Mouse (Mus musculus): Measurements from ENCODE around the gene Ano1. TPM values are rescaled to one million over a fixed set of nuclear protein-coding genes. Genes with fewer than 3 reads are reported as not detected.

Ano1 gene
- 21.7 and 28.7 TPM in 2 replicates for polyA plus RNA-seq (2016; fragmentation: Nextera tagmentation; extraction: Ambion mirVana)

DNA sequence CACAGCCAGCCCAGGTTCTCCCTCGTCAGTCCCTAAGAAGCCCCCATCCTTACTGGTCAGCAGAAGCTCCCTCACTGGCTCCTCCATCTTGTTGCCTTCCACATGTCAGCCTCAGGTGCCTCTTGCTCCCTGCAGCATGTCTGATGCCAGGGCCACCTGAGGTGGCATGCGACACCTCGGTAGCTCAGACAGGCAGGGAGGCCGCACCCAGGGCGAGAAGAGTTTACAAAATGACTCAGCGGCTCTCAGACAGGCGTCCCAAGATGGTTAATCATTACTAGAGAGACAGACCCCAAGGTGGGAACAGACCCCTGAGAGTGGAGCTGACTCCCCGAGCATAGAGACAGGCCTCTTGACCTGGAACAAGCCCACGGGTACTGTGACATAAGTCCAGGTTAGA lies at the start of gene Ano1:
Ano1 (minus strand) TSS at position 142 of the 400 bp plus-strand sequence.
- Histone ChIP-seq H3K9ac (replicated peaks) (no peak within 1 kb of the TSS), H3K27ac (replicated peaks) (no peak within 1 kb of the TSS), H3K36me3 (no peaks in the 10 kb centered on the region), H3K4me3 (no peak within 1 kb of the TSS), H3K9me3 (no peaks in the 10 kb centered on the region), H3K4me2 (replicated peaks) (no peak within 1 kb of the TSS), H3K4me1 (no peaks in the 10 kb centered on the region), H3K27me3 (peaks cover 4% of the 10 kb centered on the region; the same call in 1 of the 2 replicates)
- 91% methylated on average over 9 of the region's 9 CpGs for WGBS
- ATAC-seq (ENCODE audit: low FRiP score, low read depth), result no peak

GRCm38 (mm10) chr7:144798471-144798870 lies 46.7 kb upstream of the Ano1 start:
- no peak overlapping the region for H3K4me3 ChIP-seq
- peaks cover 21% of the 10 kb centered on the region for H3K27me3 ChIP-seq
- H3K4me1 ChIP-seq, result peaks cover 17% of the 10 kb centered on the region; the same call in 1 of the 2 replicates
- H3K36me3 ChIP-seq, result no peaks in the 10 kb centered on the region
- ATAC-seq (ENCODE audit: low FRiP score, low read depth), result no peak
- no peaks in the 10 kb centered on the region for H3K9me3 ChIP-seq
- H3K4me2 ChIP-seq (replicated peaks), result no peak overlapping the region
- no peak overlapping the region for H3K27ac ChIP-seq (replicated peaks)
- 33% methylated on average over 1 of the region's 1 CpGs for WGBS
- no peak overlapping the region for H3K9ac ChIP-seq (replicated peaks)

DNA sequence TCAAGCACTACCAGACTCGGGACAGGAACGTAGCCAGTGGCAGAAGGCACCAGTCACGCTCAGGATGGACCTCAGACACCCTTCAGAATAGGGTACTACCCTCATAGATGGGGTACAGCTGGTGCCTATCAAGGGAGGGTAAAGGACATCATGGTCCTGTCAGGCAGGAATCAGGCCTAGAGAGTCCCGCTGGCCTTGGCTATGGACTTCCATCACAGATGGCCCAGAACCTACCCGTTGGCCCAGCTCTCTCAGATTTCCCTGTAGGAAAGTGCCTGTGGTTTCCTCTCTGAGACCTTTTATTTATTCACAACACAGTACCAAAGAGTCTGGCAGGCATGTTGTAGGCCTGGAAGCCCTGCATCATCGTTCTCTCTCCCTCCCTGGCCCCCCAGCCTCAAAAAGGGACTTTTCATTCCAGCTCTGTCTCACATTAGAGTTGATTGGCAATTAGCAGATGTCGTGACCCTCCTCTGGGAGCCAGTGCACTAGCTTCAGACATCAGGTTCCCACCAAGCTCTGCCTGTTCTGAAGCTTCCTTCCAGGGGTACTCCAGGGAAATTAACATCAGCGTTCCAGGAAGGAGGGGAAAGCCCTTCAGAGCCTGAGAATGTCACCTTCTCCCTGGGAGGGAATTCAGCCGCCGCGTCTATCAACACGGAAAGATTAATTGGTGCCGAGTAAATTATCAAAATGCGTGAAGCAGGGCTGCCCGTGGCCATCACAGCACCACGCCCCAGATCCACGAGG lies 45.4 kb upstream of the Ano1 start:
- Histone ChIP-seq H3K9ac (replicated peaks) (no peak overlapping the region), H3K27ac (replicated peaks) (no peak overlapping the region), H3K27me3 (peaks cover 21% of the 10 kb centered on the region), H3K4me3 (no peak overlapping the region), H3K4me1 (peaks cover 17% of the 10 kb centered on the region; the same call in 1 of the 2 replicates), H3K36me3 (no peaks in the 10 kb centered on the region), H3K4me2 (replicated peaks) (no peak overlapping the region), H3K9me3 (no peaks in the 10 kb centered on the region)
- 69% methylated on average over 17 of the region's 17 CpGs for WGBS
- no peak for ATAC-seq (ENCODE audit: low FRiP score, low read depth)

DNA sequence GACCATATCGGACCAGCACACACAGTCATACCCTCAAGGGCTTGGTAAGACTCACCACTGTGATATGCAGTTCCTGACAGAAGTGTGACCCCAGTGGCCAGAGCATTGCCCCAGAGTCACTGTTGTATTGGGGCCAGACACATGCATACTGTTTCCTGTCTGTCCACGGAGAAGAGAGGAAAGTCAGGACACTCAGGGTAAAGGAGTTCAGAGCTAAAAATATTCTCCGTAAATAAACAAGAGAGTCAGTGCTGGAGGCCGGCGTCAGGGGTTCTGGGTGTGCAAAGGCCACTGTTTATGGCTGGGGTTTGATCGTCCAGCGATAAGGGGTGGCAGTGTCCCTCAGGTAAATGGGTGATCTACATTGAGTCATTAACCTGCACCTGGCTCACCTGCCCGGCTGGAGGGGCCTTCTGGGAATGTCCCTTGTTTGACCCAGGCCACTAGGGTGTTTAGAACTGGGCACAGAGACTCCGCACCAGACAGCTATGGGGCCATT lies 44.3 kb upstream of the Ano1 start:
- Histone ChIP-seq H3K4me3 (no peak overlapping the region), H3K36me3 (no peaks in the 10 kb centered on the region), H3K27ac (replicated peaks) (no peak overlapping the region), H3K27me3 (peaks cover 17% of the 10 kb centered on the region), H3K4me1 (peaks cover 17% of the 10 kb centered on the region; the same call in 1 of the 2 replicates), H3K9ac (replicated peaks) (no peak overlapping the region), H3K9me3 (no peaks in the 10 kb centered on the region), H3K4me2 (replicated peaks) (no peak overlapping the region)
- ATAC-seq (ENCODE audit: low FRiP score, low read depth), result no peak
- WGBS, result 83% methylated on average over 9 of the region's 9 CpGs

GRCm38 (mm10) chr7:144793296-144793695 lies 41.5 kb upstream of the Ano1 start:
- Histone ChIP-seq H3K9me3 (no peaks in the 10 kb centered on the region), H3K27ac (replicated peaks) (no peak overlapping the region), H3K4me3 (no peak overlapping the region), H3K9ac (replicated peaks) (no peak overlapping the region), H3K27me3 (peaks cover 17% of the 10 kb centered on the region; the same call in 1 of the 2 replicates), H3K36me3 (no peaks in the 10 kb centered on the region), H3K4me2 (replicated peaks) (no peak overlapping the region), H3K4me1 (peaks cover 10% of the 10 kb centered on the region; the same call in 1 of the 2 replicates)
- 87% methylated on average over 10 of the region's 10 CpGs for WGBS
- ATAC-seq (ENCODE audit: low FRiP score, low read depth), result no peak

DNA sequence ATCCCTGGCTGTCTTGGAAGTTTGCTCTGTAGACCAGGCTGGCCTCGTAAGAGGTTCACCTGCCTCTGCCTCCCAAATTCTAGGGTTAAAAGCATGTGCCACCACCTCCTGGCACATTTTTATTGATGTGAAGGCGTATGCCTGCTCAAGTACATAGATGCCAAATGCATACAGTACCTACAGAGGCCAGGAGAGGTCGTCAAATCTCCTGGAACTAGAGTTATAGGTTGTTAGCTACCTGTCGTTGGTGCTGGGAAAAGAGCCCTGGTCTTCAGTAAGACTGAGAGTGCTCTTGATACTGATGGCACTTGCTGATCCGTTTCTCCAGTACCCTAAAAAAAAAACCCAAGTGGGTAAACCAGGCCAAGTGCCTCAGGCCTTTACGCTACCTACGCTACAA lies 39.7 kb upstream of the Ano1 start:
- peaks cover 18% of the 10 kb centered on the region; the same call in 1 of the 2 replicates for H3K27me3 ChIP-seq
- H3K4me2 ChIP-seq (replicated peaks), result no peak overlapping the region
- no peak overlapping the region for H3K27ac ChIP-seq (replicated peaks)
- H3K9ac ChIP-seq (replicated peaks), result no peak overlapping the region
- H3K4me1 ChIP-seq, result no peaks in the 10 kb centered on the region
- 89% methylated on average over 7 of the region's 7 CpGs for WGBS
- no peaks in the 10 kb centered on the region for H3K36me3 ChIP-seq
- H3K4me3 ChIP-seq, result no peak overlapping the region
- ATAC-seq (ENCODE audit: low FRiP score, low read depth), result no peak
- H3K9me3 ChIP-seq, result no peaks in the 10 kb centered on the region

DNA sequence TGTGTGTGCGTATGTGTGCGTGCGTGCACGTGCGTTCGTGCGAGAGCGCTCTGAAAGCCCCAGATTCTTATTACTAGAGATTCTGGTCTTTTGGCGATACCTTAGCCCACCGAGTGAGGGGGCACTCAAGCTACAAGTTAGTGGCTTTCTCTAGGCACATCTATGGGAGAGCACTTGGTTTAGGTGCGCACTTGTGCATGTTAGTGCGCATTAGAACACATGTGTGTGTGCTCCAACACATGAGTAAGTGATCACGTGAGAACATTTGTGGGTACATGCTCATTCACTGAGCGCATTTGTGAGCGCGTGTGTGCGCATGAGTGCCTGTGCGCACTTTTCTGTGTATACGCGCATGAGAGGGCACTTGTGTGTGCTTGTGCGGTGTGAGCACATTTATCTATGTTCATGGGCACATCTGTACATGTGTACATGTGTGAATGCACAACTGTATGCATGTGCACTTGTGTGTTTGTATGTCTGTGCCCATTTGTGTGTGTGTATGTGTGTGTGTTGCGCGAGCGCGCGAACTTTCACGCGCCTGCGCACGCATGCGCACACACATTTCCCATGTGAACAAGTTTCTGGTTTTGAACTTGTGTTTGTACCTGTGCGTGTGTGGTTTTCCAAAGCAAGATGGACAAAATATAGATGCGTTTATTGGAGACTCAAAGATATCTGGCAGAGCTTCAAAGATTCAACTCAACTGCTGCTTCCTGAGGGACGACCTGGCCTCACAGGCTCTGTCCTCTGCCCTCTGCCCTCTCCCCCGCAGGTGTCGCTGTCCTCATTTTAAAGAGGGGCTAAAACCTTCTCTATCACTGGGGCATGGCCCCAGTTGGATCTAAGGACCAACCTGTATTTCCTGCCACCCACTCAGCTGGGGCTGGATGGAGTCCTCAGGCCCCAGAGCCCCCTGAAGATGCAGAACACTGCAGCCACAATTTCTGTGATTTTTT lies 38.1 kb upstream of the Ano1 start:
- no peak overlapping the region for H3K9ac ChIP-seq (replicated peaks)
- H3K9me3 ChIP-seq, result no peaks in the 10 kb centered on the region
- 48% methylated on average over 36 of the region's 36 CpGs for WGBS
- H3K4me2 ChIP-seq (replicated peaks), result peak overlapping the region; percentile 51
- no peaks in the 10 kb centered on the region for H3K36me3 ChIP-seq
- no peak; the same call in 1 of the 2 replicates for ATAC-seq (ENCODE audit: low FRiP score, low read depth)
- no peaks in the 10 kb centered on the region for H3K4me1 ChIP-seq
- no peak overlapping the region for H3K27ac ChIP-seq (replicated peaks)
- H3K27me3 ChIP-seq, result peaks cover 21% of the 10 kb centered on the region; the same call in 1 of the 2 replicates
- H3K4me3 ChIP-seq, result peak overlapping the region; percentile 28

GRCm38 (mm10) chr7:144788631-144789030 lies 36.9 kb upstream of the Ano1 start:
- H3K4me1 ChIP-seq, result no peaks in the 10 kb centered on the region
- peaks cover 17% of the 10 kb centered on the region; the same call in 1 of the 2 replicates for H3K27me3 ChIP-seq
- no peak for ATAC-seq (ENCODE audit: low FRiP score, low read depth)
- H3K9me3 ChIP-seq, result no peaks in the 10 kb centered on the region
- H3K27ac ChIP-seq (replicated peaks), result no peak overlapping the region
- WGBS, result 78% methylated on average over 4 of the region's 4 CpGs
- H3K4me2 ChIP-seq (replicated peaks), result no peak overlapping the region
- H3K4me3 ChIP-seq, result no peak overlapping the region
- H3K9ac ChIP-seq (replicated peaks), result no peak overlapping the region
- no peaks in the 10 kb centered on the region for H3K36me3 ChIP-seq

DNA sequence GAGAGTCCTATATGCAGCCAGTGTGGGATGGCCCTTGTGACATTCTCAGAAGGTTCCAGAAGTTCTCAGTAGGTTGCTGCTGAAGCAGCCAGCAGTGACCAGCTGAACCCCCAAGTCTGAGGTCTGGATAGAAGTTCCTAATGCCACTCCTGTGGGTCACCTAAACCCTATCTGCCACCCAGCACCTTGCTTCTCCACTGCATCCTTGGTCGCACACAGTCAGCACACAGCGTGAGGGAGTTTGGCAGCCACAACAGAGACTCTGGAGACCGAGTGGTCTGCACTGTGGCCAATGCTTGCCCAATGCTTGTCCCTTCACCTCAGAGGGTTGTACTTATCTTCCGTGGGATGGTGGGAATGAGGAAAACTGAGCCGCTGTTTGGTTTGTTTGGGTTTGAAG lies 35.7 kb upstream of the Ano1 start:
- Histone ChIP-seq H3K36me3 (no peaks in the 10 kb centered on the region), H3K9me3 (no peaks in the 10 kb centered on the region), H3K4me1 (no peaks in the 10 kb centered on the region), H3K9ac (replicated peaks) (no peak overlapping the region), H3K4me2 (replicated peaks) (no peak overlapping the region), H3K27ac (replicated peaks) (no peak overlapping the region), H3K4me3 (no peak overlapping the region), H3K27me3 (peaks cover 19% of the 10 kb centered on the region; the same call in 1 of the 2 replicates)
- WGBS, result 89% methylated on average over 5 of the region's 5 CpGs
- no peak for ATAC-seq (ENCODE audit: low FRiP score, low read depth)

GRCm38 (mm10) chr7:144786571-144786970 lies 34.8 kb upstream of the Ano1 start:
- no peak for ATAC-seq (ENCODE audit: low FRiP score, low read depth)
- Histone ChIP-seq H3K27ac (replicated peaks) (no peak overlapping the region), H3K4me1 (no peaks in the 10 kb centered on the region), H3K4me2 (replicated peaks) (no peak overlapping the region), H3K27me3 (peaks cover 24% of the 10 kb centered on the region), H3K9ac (replicated peaks) (no peak overlapping the region), H3K9me3 (no peaks in the 10 kb centered on the region), H3K4me3 (no peak overlapping the region), H3K36me3 (no peaks in the 10 kb centered on the region)
- 75% methylated on average over 3 of the region's 3 CpGs for WGBS

DNA sequence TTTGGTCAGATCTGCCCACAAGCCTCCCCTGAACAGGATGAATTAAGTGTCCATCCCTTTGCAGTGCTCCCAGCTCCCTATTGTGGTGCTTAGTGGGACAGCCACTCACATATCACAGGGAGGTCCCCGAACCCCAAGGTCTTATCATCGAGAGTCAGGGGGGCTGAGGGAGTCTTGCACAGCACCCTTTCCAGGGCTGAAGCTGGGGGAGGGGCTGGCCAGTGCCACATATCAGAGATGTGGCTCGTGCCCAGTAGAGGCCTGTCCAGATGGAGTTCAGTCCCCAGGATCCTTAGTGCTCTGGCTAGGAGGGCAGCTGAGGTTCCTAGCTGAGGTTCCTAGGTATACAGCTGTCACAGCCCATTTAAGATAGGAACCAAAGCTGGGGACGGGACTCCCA lies 32.4 kb upstream of the Ano1 start:
- no peaks in the 10 kb centered on the region for H3K36me3 ChIP-seq
- H3K4me3 ChIP-seq, result no peak overlapping the region
- no peak for ATAC-seq (ENCODE audit: low FRiP score, low read depth)
- no peaks in the 10 kb centered on the region for H3K9me3 ChIP-seq
- WGBS, result 76% methylated on average over 4 of the region's 4 CpGs
- no peak overlapping the region for H3K9ac ChIP-seq (replicated peaks)
- peaks cover 24% of the 10 kb centered on the region for H3K27me3 ChIP-seq
- no peak overlapping the region for H3K27ac ChIP-seq (replicated peaks)
- no peaks in the 10 kb centered on the region for H3K4me1 ChIP-seq
- H3K4me2 ChIP-seq (replicated peaks), result no peak overlapping the region

DNA sequence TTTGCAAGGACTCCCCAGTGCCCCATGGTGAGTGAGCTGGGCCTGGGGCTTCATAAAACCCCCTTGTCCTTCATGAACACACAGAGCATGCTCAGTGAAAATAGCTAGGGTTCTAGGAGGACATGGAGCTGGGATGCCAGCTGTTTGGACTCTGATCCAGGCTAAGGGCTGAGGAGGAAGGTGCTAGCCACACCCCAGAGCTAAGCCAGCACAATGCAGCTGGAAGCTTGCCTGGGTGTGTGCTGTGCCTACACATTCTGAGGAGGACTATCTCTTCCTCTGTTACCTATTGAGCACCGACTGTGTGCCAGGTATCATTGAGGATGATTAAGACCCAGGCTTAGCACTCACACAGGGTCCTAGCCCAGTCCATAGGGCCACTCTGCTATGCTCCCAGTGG lies 30.6 kb upstream of the Ano1 start:
- H3K4me1 ChIP-seq, result no peaks in the 10 kb centered on the region
- H3K27me3 ChIP-seq, result peaks cover 15% of the 10 kb centered on the region
- H3K9me3 ChIP-seq, result no peaks in the 10 kb centered on the region
- H3K4me3 ChIP-seq, result no peak overlapping the region
- H3K27ac ChIP-seq (replicated peaks), result no peak overlapping the region
- H3K36me3 ChIP-seq, result no peaks in the 10 kb centered on the region
- no peak overlapping the region for H3K9ac ChIP-seq (replicated peaks)
- H3K4me2 ChIP-seq (replicated peaks), result no peak overlapping the region
- 95% methylated on average over 1 of the region's 1 CpGs for WGBS
- ATAC-seq (ENCODE audit: low FRiP score, low read depth), result no peak

Data from midbrain, embryonic 12.5 days (tissue).